Mouse (Mus musculus) embryonic facial prominence, embryonic 14.5 days (tissue): ENCODE measurements at regions not wholly inside any gene's neighbourhood (a gene's known extent, or its start where the extent isn't known, plus 50 kb on each side); places are given as distances from the start of the nearest gene placed in this dataset.
"Not testable (repeated sequence)": the region's sequence is repeated elsewhere in the genome, so short reads cannot be mapped to it uniquely, and the experiment has no call there.

Experiments used
- ATAC-seq: fragments of 200-750 bp; cut with Nextera tagmentation; 2 replicates; pipeline ENCODE4 v1.8.0; 2017; ENCODE audit warnings: low read depth, moderate number of reproducible peaks, moderate TSS enrichment
- DNase-seq: peaks from one replicate; pipeline ENCODE4 v3.0.0-alpha.2; 2015; ENCODE audit warnings: low spot score
- H3K27ac ChIP-seq: fragments of 300-500 bp; sonication (generic); replicated peaks from 2 replicates; pipeline ENCODE4 v1.5.1; 2014; ENCODE audit warnings: low read depth, mild to moderate bottlenecking, low read length, moderate library complexity
- H3K27me3 ChIP-seq: fragments of 300-500 bp; sonication (generic); replicated peaks from 2 replicates; pipeline ENCODE4 v1.6.1; 2014; ENCODE audit warnings: low read length; ENCODE audit not compliant: control insufficient read depth, insufficient read depth
- H3K36me3 ChIP-seq: fragments of 300-500 bp; sonication (generic); 2 replicates; pipeline ENCODE4 v1.6.1; 2014; ENCODE audit warnings: low read length, mixed read lengths; ENCODE audit not compliant: control insufficient read depth, insufficient read depth
- H3K4me1 ChIP-seq: fragments of 300-500 bp; sonication (generic); 2 replicates; pipeline ENCODE4 v1.6.1; 2014; ENCODE audit warnings: antibody characterized with exemption, low read length; ENCODE audit not compliant: control insufficient read depth, insufficient read depth
- H3K4me2 ChIP-seq: fragments of 300-500 bp; sonication (generic); 2 replicates; pipeline ENCODE4 v1.6.1; 2014; ENCODE audit warnings: low read depth, mild to moderate bottlenecking, low read length, moderate library complexity, mixed read lengths
- H3K4me3 ChIP-seq: fragments of 300-500 bp; sonication (generic); 2 replicates; pipeline ENCODE4 v1.5.1; 2014; ENCODE audit warnings: low read depth, mild to moderate bottlenecking, low read length
- H3K9ac ChIP-seq: fragments of 300-500 bp; sonication (generic); 2 replicates; pipeline ENCODE4 v1.6.1; 2014; ENCODE audit warnings: low read depth, mild to moderate bottlenecking, low read length, moderate library complexity, mixed read lengths
- H3K9me3 ChIP-seq: fragments of 300-500 bp; sonication (generic); 2 replicates; pipeline ENCODE4 v1.6.1; 2016; ENCODE audit warnings: low read length; ENCODE audit not compliant: control insufficient read depth
- WGBS: fragments of 180-500 bp; shearing (Covaris S2); extraction: QIAGEN DNeasy Blood & Tissue Kit; methylation state at CpG from one replicate; pipeline ENCODE4 v1.1.7; 2014; 5-methylcytosine and 5-hydroxymethylcytosine counted together

DNA sequence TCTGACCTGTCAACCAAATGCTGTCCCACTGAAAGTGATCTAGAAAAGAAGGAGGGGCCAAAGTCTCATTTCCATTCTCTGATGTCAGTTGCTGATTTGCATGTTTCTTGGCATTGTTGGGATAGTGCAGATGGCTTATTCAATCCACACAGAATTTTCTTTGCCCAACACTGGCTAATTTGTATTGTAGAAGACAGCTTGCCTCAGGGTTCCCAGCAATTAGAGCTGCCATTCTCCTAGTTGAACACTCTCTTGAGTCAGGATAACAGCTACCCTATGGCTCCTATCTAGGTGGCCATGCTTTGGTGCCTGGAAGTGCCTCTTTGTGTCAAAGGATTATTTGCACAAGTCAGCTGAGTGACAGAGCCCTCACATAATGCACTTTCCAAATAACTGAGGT is 569.0 kb downstream of the Lrriq3 start:
- no peak for ATAC-seq
- no peak overlapping the region for H3K4me3 ChIP-seq

DNA sequence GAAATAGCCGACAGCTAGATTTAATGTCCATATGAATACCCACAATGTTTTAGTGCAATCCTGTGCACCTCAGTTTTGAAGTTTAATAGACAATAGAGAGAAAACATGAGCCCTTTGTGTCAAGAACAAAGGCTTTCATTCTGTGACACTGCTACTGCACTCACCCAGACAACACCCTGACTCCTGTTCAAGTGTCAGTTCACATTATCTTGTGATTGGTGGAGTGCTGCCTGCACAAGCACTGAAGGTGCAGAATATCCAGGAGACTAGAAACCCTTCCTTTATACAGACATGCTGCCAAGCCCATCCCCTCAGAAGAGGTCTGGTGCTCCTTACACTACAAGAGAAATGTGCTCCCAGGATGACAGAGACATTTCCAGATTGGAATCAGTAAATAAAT is 579.3 kb downstream of the Lrriq3 start:
- 79% methylated on average over 1 of the region's 1 CpGs for WGBS
- no peak overlapping the region for H3K4me3 ChIP-seq
- H3K27me3 ChIP-seq = no peaks in the 10 kb centered on the region
- no peak for DNase-seq
- ATAC-seq = 0 out of 2 replicates have a peak, but pooled peaks have one; percentile 50
- H3K36me3 ChIP-seq = no peaks in the 10 kb centered on the region
- no peaks in the 10 kb centered on the region for H3K9me3 ChIP-seq
- H3K9ac ChIP-seq = no peak overlapping the region
- H3K4me2 ChIP-seq = no peak overlapping the region
- no peak overlapping the region for H3K27ac ChIP-seq
- H3K4me1 ChIP-seq = no peaks in the 10 kb centered on the region

More for the DNA sequence above, 569.0 kb downstream of the Lrriq3 start:
- Histone ChIP-seq H3K27me3 (no peaks in the 10 kb centered on the region), H3K4me1 (no peaks in the 10 kb centered on the region), H3K9me3 (no peaks in the 10 kb centered on the region), H3K27ac (no peak overlapping the region), H3K9ac (no peak overlapping the region), H3K36me3 (no peaks in the 10 kb centered on the region), H3K4me2 (no peak overlapping the region)
- no peak for DNase-seq

- no peak overlapping the region for H3K27ac ChIP-seq
Observed at GRCm38 (mm10) chr3:155680200-155680599, 587.0 kb downstream of the Lrriq3 start.

GRCm38 (mm10) chr3:155682921-155683813 is 589.9 kb downstream of the Lrriq3 start:
- Histone ChIP-seq H3K36me3 (no peaks in the 10 kb centered on the region), H3K9me3 (no peaks in the 10 kb centered on the region), H3K4me1 (no peaks in the 10 kb centered on the region), H3K27ac (no peak overlapping the region), H3K4me2 (no peak overlapping the region), H3K27me3 (no peaks in the 10 kb centered on the region), H3K4me3 (no peak overlapping the region), H3K9ac (no peak overlapping the region)
- WGBS = 58% methylated on average over 8 of the region's 8 CpGs
- DNase-seq (peak; percentile 48), ATAC-seq (peak; percentile 50; the same call in 1 of the 2 replicates)

More at GRCm38 (mm10) chr3:155680200-155680599, 587.0 kb downstream of the Lrriq3 start:
- no peak overlapping the region for H3K4me2 ChIP-seq
- H3K9ac ChIP-seq = no peak overlapping the region
- 87% methylated on average over 4 of the region's 4 CpGs for WGBS
- no peaks in the 10 kb centered on the region for H3K27me3 ChIP-seq
- no peak for DNase-seq
- H3K4me1 ChIP-seq = no peaks in the 10 kb centered on the region
- H3K4me3 ChIP-seq = no peak overlapping the region
- no peak for ATAC-seq
- no peaks in the 10 kb centered on the region for H3K36me3 ChIP-seq
- no peaks in the 10 kb centered on the region for H3K9me3 ChIP-seq

DNA sequence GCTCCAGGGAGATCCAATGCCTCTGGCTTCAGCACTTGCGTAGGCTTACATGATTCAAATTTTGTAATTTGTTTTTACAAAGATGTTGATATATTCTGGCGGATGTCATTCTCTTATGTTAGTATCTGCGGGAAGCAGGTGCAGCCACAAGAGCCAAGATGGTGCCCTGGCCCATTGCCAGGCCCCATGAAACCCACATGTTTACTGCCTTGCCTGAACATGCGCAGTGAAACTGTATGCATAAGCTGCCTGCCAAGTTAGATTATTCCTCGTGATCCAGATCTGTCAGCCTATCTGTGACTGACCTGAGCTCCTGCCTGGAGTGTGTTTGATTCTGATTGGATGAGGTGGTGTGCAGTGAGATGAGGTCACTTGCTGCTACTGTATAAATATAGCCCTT is 595.1 kb downstream of the Lrriq3 start:
- Histone ChIP-seq H3K27me3 (no peaks in the 10 kb centered on the region), H3K4me3 (no peak overlapping the region), H3K27ac (no peak overlapping the region), H3K9ac (no peak overlapping the region), H3K4me2 (no peak overlapping the region), H3K4me1 (no peaks in the 10 kb centered on the region), H3K9me3 (no peaks in the 10 kb centered on the region), H3K36me3 (no peaks in the 10 kb centered on the region)
- 64% methylated on average over 5 of the region's 5 CpGs for WGBS
- DNase-seq = no peak
- no peak for ATAC-seq

- H3K36me3 ChIP-seq = no peaks in the 10 kb centered on the region
- H3K4me1 ChIP-seq = no peaks in the 10 kb centered on the region
- no peak for DNase-seq
- no peak overlapping the region for H3K27ac ChIP-seq
- no peak overlapping the region for H3K4me2 ChIP-seq
- no peaks in the 10 kb centered on the region for H3K27me3 ChIP-seq
- no peaks in the 10 kb centered on the region for H3K9me3 ChIP-seq
- no peak overlapping the region for H3K9ac ChIP-seq
- WGBS = 80% methylated on average over 5 of the region's 5 CpGs
- no peak for ATAC-seq
- no peak overlapping the region for H3K4me3 ChIP-seq
Observed at GRCm38 (mm10) chr3:155723011-155723510, 629.8 kb downstream of the Lrriq3 start.

GRCm38 (mm10) chr3:155742421-155742820 is 649.2 kb downstream of the Lrriq3 start:
- Histone ChIP-seq H3K27ac (no peak overlapping the region), H3K36me3 (no peaks in the 10 kb centered on the region), H3K4me1 (no peaks in the 10 kb centered on the region), H3K27me3 (no peaks in the 10 kb centered on the region), H3K9ac (no peak overlapping the region), H3K4me2 (no peak overlapping the region), H3K9me3 (no peaks in the 10 kb centered on the region), H3K4me3 (no peak overlapping the region)
- DNase-seq (no peak), ATAC-seq (no peak)
- 90% methylated on average over 2 of the region's 2 CpGs for WGBS

GRCm38 (mm10) chr3:155746601-155747000 is 653.4 kb downstream of the Lrriq3 start:
- H3K36me3 ChIP-seq, H3K27ac ChIP-seq, H3K4me1 ChIP-seq, H3K27me3 ChIP-seq, DNase-seq, H3K9me3 ChIP-seq, H3K9ac ChIP-seq, H3K4me2 ChIP-seq, H3K4me3 ChIP-seq, ATAC-seq: not testable (repeated sequence)
- 20% methylated on average over 1 of the region's 1 CpGs for WGBS

DNA sequence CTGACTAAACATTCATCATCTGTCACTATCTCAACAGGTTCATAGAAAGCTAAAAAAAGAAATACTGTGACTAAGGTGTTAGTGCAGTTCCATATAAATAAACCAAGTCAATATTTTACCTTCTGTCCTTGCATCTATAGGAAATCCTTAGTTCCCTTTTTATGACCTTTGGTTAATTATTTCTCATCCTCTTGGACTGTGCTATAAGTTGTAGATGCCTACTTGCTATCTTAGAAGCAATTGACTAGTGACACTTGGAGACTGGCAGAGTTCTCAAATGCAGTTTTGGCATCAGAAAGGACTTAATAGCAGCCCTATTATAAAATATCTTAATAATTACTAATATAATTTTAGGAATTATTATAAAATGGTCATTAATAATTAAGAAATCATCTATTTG is 654.3 kb downstream of the Lrriq3 start:
- ATAC-seq (no peak), DNase-seq (no peak)
- no peak overlapping the region for H3K4me2 ChIP-seq
- no peak overlapping the region for H3K4me3 ChIP-seq
- no peaks in the 10 kb centered on the region for H3K36me3 ChIP-seq
- no peaks in the 10 kb centered on the region for H3K9me3 ChIP-seq
- no peaks in the 10 kb centered on the region for H3K27me3 ChIP-seq
- no peaks in the 10 kb centered on the region for H3K4me1 ChIP-seq
- no peak overlapping the region for H3K27ac ChIP-seq
- no peak overlapping the region for H3K9ac ChIP-seq
